Mouse (Mus musculus) embryo, embryonic 11 days (tissue): Measurements from ENCODE around the gene Efhc1.

ENCODE experiments used
- DNase-seq: peaks from one replicate; pipeline ENCODE4 v3.0.0-alpha.2; 2015

Gene Efhc1

DNA sequence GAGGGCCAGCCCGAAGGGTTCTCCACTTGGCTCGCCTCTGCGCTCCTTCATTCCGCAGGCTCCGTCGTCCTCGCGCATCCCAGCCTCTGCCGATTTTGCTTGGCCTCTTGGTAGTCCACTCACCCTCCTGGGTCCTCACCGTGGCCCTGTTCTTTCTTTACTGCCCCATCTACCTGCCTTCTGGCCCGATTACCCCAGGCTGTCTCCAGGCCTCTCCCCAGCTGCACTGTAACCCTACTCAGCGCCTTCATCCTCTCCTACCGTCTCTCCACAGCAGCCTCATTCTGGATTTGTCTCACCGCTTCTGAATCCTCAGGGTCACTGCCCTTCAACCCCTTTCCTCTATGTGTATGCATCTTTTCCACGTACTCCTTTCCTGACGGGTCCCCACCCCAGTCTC is 373 bp downstream of the Efhc1 start:
- DNase-seq = no peak

DNA sequence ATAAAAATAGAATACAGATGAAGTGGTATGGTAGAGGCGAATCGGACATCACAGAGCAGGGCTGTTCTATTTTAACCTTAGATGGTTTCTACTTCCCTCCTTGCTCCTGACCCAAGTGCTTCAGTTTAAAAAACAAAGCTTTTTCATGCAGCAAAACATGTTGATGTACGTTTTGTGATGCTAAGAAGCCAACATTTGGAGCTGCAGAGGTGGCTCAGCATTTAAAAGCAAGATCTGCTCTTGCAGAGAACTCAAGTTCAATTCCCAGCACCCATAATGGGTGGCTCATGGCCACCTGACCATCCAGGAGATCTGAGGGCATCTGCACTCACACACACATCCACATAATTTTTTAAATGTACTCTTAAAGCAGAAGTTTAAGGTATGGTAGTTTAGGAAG is 3.5 kb downstream of the Efhc1 start:
- no peak for DNase-seq

DNA sequence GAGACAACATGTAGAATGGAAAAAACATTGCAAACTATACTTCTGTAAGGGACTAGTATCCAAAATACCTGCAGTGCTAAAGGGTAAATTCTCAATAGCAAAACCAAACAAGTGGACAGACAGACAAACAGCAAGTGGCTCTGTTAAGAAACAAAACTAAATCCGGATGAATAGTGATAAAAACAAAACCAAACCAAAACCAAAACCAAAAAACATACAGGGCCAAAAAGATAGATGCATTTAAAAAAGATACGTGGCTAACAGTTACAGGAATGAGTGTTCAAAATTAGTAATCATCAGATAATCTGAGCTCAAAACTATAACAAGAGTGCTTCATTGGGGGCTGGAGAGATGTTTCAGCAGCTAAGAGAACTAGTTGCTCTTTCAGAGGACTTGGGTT is 18.2 kb downstream of the Efhc1 start:
- DNase-seq = no peak

DNA sequence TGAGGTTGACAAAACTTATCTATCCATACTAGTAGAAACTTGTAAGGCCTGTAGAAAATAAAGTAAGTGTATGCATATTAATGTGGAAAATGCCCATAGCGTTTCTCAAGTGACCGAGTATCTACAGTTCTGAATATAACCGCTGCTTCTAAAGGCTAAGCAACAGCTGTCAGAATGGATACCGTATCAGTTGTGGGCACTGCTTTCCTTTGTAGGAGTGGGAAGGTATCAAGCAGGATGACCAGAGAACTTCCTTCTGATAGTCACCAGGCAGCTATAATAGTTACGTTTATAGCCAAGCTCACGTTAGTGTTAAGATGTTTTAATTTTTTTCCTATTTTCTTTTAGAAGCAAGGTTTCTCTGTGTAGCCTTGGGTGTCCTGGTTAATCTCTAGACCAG is 22.0 kb downstream of the Efhc1 start:
- DNase-seq = no peak

DNA sequence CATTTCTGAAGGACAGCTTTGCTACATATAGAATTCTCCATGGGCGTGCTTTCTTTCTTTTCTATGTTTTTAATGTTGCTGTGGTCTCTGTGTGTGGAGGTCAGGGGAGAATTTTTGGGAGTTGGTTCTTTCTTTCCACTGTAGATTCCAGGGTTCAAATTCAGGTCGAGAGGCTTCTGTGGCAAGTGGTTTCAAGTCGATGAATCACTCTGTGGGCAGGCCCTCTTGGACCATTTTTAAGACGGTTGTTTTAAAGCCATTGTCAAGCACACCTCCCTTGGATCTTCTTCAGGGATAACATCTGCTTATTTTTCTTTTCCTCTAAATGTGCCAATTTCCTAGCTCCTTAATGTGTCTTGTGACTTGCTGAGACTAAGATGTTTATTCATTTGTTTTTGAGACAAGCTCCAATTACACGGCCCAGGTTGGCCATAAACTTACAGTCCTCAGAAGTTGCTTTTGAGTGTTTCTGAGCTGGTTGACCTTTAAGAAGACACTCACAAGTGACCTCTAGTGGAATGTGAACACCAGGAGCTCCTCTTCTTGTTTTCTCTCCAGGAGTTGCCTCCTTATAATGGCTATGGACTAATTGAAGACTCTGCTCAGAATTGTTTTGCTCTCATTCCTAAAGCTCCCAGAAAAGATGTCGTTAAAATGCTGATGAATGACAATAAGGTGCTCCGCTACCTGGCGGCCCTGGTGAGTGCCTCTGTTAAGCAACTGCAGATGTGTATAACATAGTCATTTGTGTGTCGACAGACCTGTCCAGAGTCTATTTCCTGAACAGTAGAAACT is 23.1 kb downstream of the Efhc1 start:
- no peak for DNase-seq

DNA sequence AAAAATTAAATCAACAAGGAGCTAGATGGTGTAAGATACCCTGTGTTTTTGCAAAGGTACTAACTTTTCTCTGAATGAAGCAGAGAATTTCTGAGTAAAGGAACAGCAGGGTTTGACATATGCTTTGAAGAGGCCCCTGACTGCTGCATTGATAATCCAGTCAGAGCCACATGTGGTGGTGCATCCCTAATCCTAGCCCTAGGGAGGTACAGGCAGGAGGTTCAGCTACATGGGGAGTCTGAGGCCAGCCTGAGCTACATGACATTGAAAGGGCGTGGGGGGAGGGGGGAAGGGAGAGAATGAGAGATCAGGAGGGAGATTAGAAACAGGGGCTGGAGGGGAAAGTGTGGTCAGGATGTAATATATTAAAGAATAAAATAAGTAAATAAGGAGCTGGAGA is 29.1 kb downstream of the Efhc1 start:
- no peak for DNase-seq

DNA sequence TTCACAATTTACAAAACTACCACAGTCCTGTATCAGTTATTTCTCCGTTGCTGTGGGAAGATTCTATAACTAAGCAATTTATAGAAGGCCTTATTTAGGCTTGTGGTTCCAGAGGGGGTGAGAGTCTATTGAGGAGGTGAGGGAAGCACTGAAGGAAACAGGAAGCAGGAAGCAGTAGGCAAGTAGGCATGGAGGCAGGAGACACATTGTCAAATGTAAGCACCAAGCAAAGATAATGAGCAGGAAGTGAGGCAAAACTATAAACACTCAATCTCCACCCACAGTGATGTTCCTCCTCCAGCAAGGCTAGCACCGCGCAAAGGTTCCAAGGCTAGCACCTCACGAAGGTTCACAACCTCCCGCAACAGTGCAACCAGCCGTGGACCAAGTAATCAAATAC is 30.3 kb downstream of the Efhc1 start:
- DNase-seq = no peak

DNA sequence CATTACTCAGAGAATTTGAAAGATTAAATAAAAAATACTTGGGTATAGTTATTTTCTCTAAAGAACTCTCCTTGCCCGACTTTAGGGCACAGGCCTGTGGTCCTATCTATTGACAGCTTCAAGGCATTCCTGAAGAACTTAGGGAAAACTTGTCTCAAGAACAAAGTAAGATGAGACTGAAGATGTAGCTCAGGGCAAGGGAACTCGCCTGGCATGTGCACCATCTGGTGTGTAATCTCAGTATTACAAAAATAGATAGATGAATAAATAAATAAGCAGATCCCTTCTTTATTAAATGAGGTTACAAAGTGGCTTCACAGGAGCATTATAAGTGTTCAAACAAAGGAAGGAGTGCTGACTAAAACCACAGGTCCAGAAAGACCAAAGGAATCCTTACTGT is 32.7 kb downstream of the Efhc1 start:
- DNase-seq = no peak

DNA sequence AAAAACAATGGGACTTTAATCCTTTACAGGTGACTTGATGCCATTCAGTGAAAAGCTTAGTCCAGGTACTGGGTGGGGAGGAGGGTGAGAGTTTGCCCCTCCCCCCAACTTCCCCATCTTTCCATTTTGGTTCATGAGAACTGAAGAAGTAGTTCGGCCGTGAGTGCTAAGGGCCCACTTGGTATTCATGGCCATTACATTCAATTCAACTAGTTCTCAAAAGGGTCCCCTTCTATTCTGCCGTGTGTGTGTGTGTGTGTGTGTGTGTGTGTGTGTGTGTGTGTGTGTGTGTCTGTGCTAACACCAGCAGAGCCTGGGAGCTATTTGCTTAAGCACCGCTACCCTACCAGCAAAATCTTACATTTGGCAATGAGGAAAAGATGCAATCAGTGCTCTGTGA is 33.2 kb downstream of the Efhc1 start:
- DNase-seq = no peak

DNA sequence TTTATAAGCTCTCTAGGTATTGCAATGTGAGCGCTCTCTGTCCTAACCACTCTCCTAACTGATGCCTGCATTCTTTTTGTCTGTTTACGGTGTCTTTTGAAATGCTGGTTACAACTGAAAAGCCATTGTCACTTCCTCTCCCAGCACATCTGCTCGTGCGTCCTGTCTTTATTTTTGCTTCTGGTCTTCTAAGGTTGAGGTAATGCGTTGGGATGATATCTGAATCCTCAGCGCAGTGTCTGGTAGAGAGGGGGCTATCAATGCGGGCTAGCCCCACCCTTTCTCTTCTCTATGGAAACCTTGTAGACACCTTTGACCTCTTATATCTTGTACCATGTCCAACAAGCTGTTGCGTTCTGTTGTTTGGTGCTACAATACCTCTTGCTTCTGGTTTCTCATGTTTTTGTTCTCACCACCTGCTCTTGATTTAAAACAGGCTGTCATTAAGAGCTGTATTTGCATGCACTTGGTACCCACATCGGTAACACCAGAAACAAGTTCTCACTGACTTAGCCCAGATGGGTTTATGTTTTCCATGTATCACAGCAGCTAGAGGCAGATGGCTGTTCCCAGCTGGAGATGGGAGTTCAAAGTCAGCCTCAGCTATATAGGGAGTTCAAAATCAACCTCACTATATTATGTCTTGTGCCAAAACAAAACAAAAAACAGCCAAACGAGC is 35.1 kb downstream of the Efhc1 start:
- no peak for DNase-seq

DNA sequence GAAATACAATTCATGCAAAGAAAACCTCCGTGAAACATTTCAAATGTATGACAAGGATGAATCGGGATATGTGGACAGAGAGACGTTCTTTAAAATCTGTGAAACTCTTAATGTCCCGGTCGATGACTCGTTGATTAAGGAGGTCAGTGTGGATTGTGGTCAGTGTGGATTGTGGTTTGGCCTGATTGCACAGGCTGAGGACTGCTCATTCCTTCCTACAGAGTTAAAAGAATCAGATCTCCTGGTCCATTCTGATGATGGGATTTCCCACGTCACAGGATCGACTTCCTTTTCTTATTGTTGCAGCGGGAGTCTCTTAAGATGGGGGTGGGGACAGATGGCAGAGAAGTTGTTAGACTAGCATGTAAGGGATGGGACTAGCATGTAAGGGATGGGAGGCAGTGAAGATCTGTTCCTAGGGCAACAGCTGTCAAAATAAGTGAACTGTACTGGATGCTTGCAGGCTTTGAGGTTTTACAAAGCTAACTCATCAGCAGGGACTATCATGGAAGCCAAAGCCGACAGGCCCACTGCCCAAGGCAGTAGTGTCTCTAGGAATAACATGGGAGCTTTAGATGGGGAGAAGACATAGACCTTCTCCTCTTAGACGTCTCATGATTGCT is 38.1 kb downstream of the Efhc1 start:
- no peak for DNase-seq

DNA sequence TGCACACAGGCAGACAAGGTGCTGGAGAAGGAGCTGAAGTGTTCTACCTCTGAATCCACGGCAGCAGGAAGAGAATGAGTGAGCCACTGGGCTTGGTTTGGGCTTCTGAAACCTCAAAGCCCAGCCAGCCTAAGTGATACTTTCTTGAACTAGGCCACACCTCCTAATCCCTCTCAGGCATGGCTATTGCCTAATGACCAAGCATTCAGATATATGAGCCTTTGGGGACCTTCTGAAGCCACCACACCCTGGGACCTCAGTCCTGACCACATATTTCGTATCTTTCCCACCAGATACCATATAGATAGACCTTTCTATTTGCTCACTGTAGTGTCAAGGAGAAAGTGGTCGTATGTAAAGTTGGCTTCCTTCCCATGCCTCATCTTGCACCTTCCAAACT is 42.3 kb downstream of the Efhc1 start:
- DNase-seq = no peak

DNA sequence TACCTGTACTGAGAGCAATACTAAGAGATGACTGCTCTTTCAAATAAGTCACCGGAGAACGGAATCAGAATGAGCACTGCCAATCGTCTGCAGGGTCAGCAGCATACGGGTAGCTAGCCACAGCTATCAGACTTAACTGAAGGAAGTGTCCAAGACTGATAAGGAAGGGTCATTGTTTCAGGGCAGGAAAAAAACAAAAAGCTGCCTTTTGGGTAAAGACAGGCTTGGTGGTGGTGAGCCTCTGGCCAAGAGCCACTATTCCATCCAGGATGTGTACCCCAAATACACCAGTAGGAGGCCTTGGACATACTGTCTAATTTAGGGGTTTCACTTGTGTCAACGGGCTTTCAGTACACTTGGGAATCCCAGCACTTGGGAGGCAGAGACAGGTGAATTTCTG is 42.9 kb downstream of the Efhc1 start:
- DNase-seq = no peak

DNA sequence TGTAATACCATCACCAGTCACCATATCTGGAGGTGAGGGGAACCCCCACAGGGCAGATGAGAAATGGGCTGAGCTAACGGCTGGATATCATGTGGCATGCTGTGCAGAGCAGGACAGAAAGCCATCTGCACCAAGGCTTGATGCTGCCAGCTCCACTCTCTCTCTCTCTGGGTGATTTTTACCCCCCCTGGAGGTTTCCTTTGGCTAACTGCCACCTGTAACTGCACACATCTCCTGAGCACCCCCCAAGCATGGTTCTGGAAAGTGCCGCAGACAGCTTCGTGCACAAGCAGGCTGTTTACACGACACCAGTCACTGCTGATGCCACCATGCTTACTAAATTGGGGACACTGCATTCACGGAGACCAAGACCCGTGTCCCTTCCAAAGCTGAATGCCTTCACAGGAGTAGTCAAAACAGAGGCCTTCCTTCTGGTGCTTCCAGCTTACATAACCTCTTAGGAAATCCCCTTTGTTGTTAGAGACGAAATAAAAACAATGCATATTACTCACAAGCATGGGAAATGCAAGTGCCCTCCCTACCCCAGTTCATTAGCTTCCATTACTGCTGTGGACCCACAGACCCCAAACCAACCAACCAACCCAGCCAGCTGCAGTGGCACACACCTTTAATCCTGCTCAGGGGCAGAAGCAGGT is 44.0 kb downstream of the Efhc1 start:
- DNase-seq = no peak

DNA sequence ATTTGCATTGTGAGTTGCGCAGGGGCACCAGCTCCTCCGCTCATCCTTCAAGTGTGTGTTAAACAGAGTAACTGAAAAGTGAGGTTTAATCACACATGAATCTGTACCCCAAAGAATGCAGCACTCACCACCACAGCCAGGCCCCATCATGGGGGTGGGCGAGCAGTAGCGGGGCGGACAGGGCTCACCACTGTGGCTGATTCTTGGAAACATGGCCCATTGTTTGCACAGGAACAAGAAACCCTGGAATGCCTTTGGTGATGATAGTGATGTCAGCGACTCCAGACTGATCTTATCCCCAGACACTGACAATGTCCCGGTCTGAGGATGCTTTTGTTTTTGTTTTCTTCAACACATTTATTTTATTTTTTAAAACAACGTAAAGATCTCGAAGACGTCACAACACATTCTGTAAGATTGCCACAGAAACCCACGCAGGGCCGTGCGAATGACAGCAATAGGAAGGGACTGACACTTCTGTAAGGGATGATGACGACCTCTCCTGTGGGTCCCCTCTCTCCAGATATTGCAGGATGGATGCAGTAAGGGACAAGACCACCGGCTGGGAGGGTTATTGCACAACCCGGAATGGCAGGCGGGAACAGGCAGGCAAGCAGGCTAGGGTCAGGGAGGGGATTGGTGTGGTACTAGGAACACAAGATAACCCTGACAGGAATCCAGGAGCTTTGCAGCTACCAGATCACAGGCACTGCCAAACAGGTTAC is 45.3 kb downstream of the Efhc1 start:
- DNase-seq = peak; percentile 33

DNA sequence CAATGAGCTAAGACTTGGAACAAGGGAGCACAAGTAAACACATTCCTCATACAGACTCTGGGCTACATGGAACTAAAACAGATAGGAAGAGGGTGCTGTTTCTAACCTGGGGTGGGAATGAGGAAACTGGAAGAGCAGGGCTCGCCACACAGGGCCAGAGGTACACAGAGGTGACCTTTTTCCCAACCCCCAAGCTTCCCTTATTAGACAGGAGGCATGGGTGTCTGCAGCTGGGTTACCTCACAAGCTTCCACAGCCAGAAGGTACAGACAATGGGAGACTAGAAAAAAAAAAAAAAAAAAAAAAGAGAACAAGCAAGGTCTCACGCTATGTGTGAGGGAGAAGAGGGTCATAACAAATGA is 45.9 kb downstream of the Efhc1 start:
- no peak for DNase-seq

DNA sequence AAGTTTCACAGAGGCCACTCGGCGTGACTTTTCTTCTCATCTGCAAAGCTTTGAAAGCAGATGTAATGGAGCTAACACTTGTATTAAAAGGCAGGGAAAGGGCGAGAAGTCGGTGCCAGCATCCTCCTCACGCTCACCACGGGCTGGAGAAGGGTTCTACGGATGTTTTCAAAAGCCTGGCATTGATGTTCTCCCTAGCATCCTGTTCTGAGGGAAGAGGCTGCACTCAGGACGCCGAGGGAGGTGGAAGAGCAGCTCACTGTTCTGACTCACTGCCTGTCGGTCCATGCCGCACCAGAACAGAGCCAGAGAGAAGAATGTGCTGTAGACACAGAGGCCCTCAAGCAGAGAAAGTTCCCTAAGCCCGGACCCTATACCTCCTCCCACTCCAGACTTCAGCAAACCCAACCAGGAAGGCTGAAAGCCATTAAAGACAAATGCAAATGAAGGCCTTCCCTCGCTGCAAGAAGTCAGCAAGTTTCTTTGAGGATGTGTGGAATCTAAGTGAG is 46.5 kb downstream of the Efhc1 start:
- no peak for DNase-seq

DNA sequence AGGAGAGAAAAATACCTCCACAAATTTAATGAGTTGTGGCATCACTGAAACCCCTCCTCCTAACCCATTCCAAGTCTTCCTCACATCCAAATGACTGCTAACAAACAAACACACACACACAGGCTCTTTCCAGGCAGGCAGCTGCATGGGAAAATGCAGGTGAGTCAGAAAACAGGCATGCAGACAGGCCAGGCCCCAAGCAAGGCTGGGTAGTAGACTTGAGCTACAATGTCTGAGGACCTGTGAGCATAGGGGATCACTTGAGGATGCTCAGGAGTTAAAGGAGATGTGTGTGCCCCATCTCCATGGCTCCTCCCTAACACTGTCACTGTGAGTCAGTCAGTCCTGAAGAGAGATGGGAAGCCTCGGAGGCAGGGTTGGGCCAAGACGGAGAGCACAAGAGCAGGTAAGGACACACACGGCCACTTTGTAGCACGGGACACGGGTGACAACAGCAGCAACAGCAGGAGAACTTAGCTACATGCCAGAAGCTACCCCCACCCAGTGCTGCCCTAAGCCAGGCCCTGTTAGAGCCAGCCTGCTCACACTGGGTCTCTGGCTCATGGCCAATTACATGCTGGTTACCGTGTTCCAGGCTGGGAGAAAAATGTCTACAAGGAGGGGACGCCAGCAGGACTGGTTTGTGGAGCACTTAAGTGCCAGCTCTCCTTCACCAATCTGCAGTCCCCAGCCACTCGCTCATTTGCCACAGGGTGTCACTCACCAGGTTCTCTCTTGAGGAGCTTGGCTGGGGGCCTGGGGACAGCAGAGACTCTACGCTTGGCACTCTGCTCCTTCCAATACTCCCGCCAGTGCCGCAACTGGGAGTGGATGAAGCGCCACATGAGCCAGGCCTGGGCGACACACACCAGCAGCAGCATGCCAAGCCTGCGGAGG is 51.1 kb downstream of the Efhc1 start:
- no peak for DNase-seq

DNA sequence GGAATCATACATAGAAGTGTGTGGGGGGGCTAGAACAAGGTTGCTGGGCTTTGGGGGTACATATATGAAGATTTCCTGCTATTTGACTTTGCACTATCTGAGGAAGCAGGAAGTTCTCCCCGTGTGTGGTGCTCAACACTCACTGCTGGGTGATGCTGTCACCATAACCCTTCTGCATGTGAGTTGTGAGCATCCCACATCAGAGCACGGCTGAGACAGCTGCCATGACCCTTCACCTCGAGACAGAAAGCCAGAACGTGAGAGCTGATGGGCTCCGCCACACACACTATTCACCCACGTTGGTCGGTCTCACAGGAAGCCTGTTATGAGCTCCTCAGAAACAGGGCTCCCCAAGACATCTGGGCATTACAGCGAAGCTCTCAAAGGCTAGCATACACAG is 53.2 kb downstream of the Efhc1 start:
- DNase-seq = no peak

DNA sequence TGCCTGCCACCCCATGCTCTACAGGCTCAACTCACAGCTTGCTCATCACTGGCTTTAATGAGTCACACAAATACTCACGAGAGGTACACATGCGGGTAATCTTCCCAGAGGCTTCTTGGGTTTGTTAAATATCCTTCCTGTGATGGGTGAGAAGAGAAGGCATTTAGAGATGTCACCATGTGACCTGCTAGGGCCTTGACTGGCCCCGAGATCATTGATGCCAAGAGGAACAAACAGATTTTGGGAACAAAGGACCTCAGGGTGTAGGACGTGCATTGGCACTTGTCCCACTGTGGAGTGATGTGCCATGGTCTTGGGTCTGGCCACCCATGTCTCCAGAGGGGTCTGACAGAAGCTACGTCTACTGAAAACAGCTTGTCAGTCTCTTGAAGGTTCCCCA is 55.3 kb downstream of the Efhc1 start:
- no peak for DNase-seq

DNA sequence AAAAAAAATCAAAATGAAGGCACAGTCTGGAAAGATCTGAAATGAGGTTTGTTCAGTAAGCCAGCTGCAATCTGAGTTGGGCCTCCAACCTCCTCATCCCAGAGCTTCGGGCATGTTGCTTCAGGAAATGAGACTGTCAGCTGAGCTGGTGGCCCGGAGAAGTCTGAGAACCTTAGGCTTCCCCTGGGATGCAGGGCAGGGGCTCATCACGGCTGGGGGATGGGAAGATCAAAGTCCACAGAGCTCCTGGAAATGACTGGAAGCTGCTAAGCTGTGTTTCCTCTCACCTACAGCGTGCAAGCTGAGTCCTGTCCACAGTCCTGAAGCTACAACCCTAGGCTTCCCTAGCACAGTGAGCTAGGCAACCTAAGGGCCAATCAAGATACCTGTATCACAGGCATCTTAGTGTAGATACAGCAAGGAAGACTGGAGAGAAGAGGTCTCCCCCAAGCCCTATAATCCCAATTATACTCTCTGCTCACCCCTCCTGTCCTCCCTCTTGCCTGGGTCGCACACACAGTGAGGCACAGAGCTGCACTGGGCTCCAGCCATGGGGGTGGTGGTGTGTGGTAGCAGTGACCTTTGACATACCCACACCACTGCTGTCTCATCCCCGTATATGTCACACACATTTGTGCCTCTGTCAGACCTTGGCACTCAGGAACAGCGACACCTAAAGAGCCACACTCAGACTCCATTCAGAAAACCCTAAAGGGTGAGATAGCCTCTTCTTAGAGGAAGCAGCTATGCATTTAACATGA is 56.7 kb downstream of the Efhc1 start:
- DNase-seq = no peak
